Comparison of ENCODE assay signal across 7 mouse cellular contexts in the genomic region with DNA sequence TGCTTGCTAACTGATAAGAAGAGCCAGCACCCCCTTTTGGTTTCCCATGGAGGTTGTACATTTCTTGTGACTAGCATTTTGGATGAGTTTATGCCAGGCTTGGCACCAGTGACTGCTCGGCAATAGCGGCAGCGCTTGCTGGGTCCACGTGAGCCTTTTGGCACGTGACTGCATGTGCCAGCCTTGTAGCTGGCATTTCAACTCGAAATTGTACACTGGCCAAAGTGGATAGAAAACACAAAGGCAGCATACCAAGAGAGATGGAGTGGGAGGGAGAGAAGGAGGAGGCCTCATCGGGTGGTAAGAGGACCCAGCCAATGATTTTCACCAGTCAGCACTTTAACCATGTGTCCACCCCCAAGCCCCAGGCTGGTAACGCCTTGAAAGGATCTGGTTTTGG. TPM values are rescaled to one million over a fixed set of nuclear protein-coding genes. Genes with fewer than 3 reads are reported as not detected.
A peak's percentile ranks its signal among the peaks of the same experiment; 100 is the strongest.
DNase-seq lines count a peak whose midpoint lies in the region; ATAC-seq lines count a peak whose summit lies in the region.

No protein-coding gene starts in this region.

- DNase-seq in ovary, postnatal 36 days (ENCODE audit: low spot score), result peak; percentile 7
- DNase-seq in ovary, adult 18-20 months (ENCODE audit: low spot score), result no peak
- DNase-seq in cerebellum, postnatal 36 days, result peak; percentile 47 to 52
- peak; percentile 53 to 59 for DNase-seq in layer of hippocampus, postnatal 36 days
- DNase-seq in right cerebral cortex, adult 2 months (ENCODE audit: low spot score in 2 of 2), result peak; percentile 49 to 58
- DNase-seq in gastrocnemius, adult 8-10 months (ENCODE audit: low spot score in 2 of 2), result no peak

- no peak for ATAC-seq in erythroid progenitor cell, adult 5-6 weeks (replicated peaks; ENCODE audit: low FRiP score, poor library complexity, severe bottlenecking)

RNA-seq across cellular contexts. Expression of a gene that starts 34.4 kb away (rescaled TPM):
- under 1 TPM; 0.40 to 0.57 TPM for total RNA-seq in layer of hippocampus, postnatal 36 days (2021)
- not detected for total RNA-seq in gastrocnemius, adult 8-10 months (2022)
- not detected in 2 replicates for total RNA-seq in erythroid progenitor cell, adult 5-6 weeks (2015; ENCODE audit: low replicate concordance)
- total RNA-seq in erythroid progenitor cell, adult 5-6 weeks (2017; ENCODE audit: low replicate concordance), result not detected in 2 replicates

Comparison
In these comparisons a context has a peak if more than half of its experiments do, and no peak if none do; other contexts are left out.
1. DNase-seq: peak in ovary, postnatal 36 days (single experiment), cerebellum, postnatal 36 days (2 of 2), layer of hippocampus, postnatal 36 days (2 of 2) and right cerebral cortex, adult 2 months (2 of 2); none in ovary, adult 18-20 months (single experiment) and gastrocnemius, adult 8-10 months (0 of 2).